Mouse (Mus musculus): ENCODE data around the gene Nudt15. TPM values are rescaled to one million over a fixed set of nuclear protein-coding genes. Genes with fewer than 3 reads are reported as not detected.

Nudt15 gene
- polyA plus RNA-seq, 1 experiment from 2014 or later: 12.1 TPM

DNA sequence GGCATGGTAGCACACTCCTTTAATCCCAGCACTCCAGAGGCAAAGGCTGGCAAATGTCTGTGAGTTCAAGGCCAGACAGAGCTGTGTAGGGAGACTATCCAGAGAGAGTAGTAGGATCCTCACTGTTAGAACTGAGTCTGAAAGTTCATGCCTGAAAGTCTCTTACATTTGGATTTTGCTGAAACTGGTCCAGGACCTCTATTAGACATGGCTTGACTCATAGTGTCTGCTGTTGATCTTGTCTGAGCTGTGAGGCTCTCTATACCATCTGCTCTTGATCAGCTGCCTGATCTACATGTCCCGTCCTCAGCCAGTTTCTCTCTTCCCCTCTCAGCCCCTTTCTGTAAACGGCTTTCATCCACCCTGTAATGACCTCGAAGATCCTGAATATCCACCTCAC, 69.7 kb downstream of the Nudt15 start:
- Histone ChIP-seq H3K9ac (ENCODE audit: low read depth, low read length) (no peak overlapping the region), H3K27ac (ENCODE audit: low read depth, low read length) (no peak overlapping the region), H3K9me3 (ENCODE audit: control insufficient read depth, low read length) (no peaks in the 10 kb centered on the region), H3K4me3 (ENCODE audit: low read length) (no peak overlapping the region), H3K4me2 (replicated peaks; ENCODE audit: low read depth, low read length) (no peak overlapping the region), H3K27me3 (ENCODE audit: control insufficient read depth, insufficient read depth, low read length) (no peaks in the 10 kb centered on the region), H3K4me1 (ENCODE audit: control insufficient read depth, insufficient read depth, low read length) (peaks cover 10% of the 10 kb centered on the region; the same call in 1 of the 2 replicates), H3K36me3 (ENCODE audit: control insufficient read depth, insufficient read depth, low read length) (no peaks in the 10 kb centered on the region)
- ATAC-seq (ENCODE audit: low FRiP score, low TSS enrichment): no peak
- 79% methylated on average over 3 of the region's 3 CpGs for WGBS

DNA sequence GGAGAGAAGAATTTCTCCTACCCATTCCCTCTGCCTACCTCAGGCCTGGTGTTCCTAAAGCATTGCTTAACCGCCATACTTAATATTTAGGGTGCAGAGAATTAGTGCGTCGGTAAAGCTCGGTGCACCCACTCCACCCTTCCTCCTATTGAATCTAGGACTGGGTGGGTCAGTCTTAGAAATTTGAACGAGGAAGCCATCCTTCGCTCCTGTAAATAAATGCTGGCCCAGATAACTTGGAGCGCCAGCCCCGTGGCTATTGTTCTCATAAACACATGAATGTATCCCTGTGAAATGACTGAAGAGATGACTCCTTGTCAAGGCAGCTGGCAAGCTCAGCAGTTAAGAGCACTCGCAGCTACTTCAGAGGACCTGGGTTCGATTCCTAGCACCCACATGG, 71.0 kb downstream of the Nudt15 start:
- Histone ChIP-seq H3K4me2 (replicated peaks; ENCODE audit: low read depth, low read length) (no peak overlapping the region), H3K27me3 (ENCODE audit: control insufficient read depth, insufficient read depth, low read length) (no peaks in the 10 kb centered on the region), H3K9me3 (ENCODE audit: control insufficient read depth, low read length) (no peaks in the 10 kb centered on the region), H3K27ac (ENCODE audit: low read depth, low read length) (no peak overlapping the region), H3K4me1 (ENCODE audit: control insufficient read depth, insufficient read depth, low read length) (peaks cover 19% of the 10 kb centered on the region; the same call in 1 of the 2 replicates), H3K9ac (ENCODE audit: low read depth, low read length) (no peak overlapping the region), H3K36me3 (ENCODE audit: control insufficient read depth, insufficient read depth, low read length) (no peaks in the 10 kb centered on the region), H3K4me3 (ENCODE audit: low read length) (no peak overlapping the region)
- no peak for ATAC-seq (ENCODE audit: low FRiP score, low TSS enrichment)
- WGBS: 95% methylated on average over 10 of the region's 10 CpGs

DNA sequence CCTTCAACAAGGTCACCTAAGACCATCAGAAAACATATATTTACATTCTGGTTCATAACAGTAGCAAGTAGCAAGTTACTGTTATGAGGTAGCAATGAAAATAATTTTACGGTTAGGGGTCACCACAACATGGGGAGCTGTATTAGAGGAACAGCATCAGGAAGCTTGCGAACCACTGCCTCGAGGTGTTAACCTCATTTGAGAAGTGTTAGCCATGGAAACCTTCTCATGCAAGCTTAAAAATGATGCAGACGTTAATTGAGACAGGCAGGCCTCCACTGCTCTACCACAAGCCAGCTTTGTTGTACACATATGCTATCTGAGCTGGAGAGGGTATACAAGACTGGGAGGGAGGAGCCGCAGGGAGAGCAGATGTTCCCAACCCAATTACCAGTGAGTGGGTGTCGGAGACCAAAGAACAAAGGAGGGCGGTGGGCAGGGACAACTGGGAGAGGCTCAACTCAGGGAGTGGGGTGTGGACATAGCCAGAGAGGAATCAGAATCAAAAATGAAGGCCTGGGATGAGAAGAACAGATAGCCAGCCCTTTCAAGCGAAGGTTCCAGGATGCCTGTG, 71.6 kb downstream of the Nudt15 start:
- no peak overlapping the region for H3K4me3 ChIP-seq (ENCODE audit: low read length)
- H3K4me2 ChIP-seq (replicated peaks; ENCODE audit: low read depth, low read length): no peak overlapping the region
- ATAC-seq (ENCODE audit: low FRiP score, low TSS enrichment): no peak
- no peaks in the 10 kb centered on the region for H3K9me3 ChIP-seq (ENCODE audit: control insufficient read depth, low read length)
- WGBS: 66% methylated on average over 8 of the region's 8 CpGs
- H3K27ac ChIP-seq (ENCODE audit: low read depth, low read length): no peak overlapping the region
- H3K9ac ChIP-seq (ENCODE audit: low read depth, low read length): no peak overlapping the region
- no peaks in the 10 kb centered on the region for H3K27me3 ChIP-seq (ENCODE audit: control insufficient read depth, insufficient read depth, low read length)
- H3K36me3 ChIP-seq (ENCODE audit: control insufficient read depth, insufficient read depth, low read length): no peaks in the 10 kb centered on the region
- H3K4me1 ChIP-seq (ENCODE audit: control insufficient read depth, insufficient read depth, low read length): peaks cover 19% of the 10 kb centered on the region; the same call in 1 of the 2 replicates

GRCm38 (mm10) chr14:73475506-73475905, 72.5 kb downstream of the Nudt15 start:
- H3K9me3 ChIP-seq (ENCODE audit: control insufficient read depth, low read length): no peaks in the 10 kb centered on the region
- H3K36me3 ChIP-seq (ENCODE audit: control insufficient read depth, insufficient read depth, low read length): no peaks in the 10 kb centered on the region
- WGBS: 44% methylated on average over 7 of the region's 7 CpGs
- no peak overlapping the region for H3K4me2 ChIP-seq (replicated peaks; ENCODE audit: low read depth, low read length)
- H3K27me3 ChIP-seq (ENCODE audit: control insufficient read depth, insufficient read depth, low read length): no peaks in the 10 kb centered on the region
- no peak overlapping the region for H3K4me3 ChIP-seq (ENCODE audit: low read length)
- no peak overlapping the region for H3K27ac ChIP-seq (ENCODE audit: low read depth, low read length)
- H3K9ac ChIP-seq (ENCODE audit: low read depth, low read length): no peak overlapping the region
- no peak; the same call in 1 of the 2 replicates for ATAC-seq (ENCODE audit: low FRiP score, low TSS enrichment)
- peaks cover 19% of the 10 kb centered on the region; the same call in 1 of the 2 replicates for H3K4me1 ChIP-seq (ENCODE audit: control insufficient read depth, insufficient read depth, low read length)

GRCm38 (mm10) chr14:73474636-73475093, 73.4 kb downstream of the Nudt15 start:
- no peaks in the 10 kb centered on the region for H3K36me3 ChIP-seq (ENCODE audit: control insufficient read depth, insufficient read depth, low read length)
- H3K27ac ChIP-seq (ENCODE audit: low read depth, low read length): peak overlapping the region; percentile 1; the same call in 1 of the 2 replicates
- WGBS: 23% methylated on average over 7 of the region's 7 CpGs
- H3K27me3 ChIP-seq (ENCODE audit: control insufficient read depth, insufficient read depth, low read length): no peaks in the 10 kb centered on the region
- no peaks in the 10 kb centered on the region for H3K9me3 ChIP-seq (ENCODE audit: control insufficient read depth, low read length)
- peak; percentile 60; the same call in 1 of the 2 replicates for ATAC-seq (ENCODE audit: low FRiP score, low TSS enrichment)
- H3K4me3 ChIP-seq (ENCODE audit: low read length): no peak overlapping the region
- H3K4me1 ChIP-seq (ENCODE audit: control insufficient read depth, insufficient read depth, low read length): peaks cover 19% of the 10 kb centered on the region; the same call in 1 of the 2 replicates
- H3K4me2 ChIP-seq (replicated peaks; ENCODE audit: low read depth, low read length): no peak overlapping the region
- H3K9ac ChIP-seq (ENCODE audit: low read depth, low read length): no peak overlapping the region

GRCm38 (mm10) chr14:73473670-73474460, 74.2 kb downstream of the Nudt15 start:
- 0 out of 2 replicates have a peak, but pooled peaks have one; percentile 4 for ATAC-seq (ENCODE audit: low FRiP score, low TSS enrichment)
- Histone ChIP-seq H3K36me3 (ENCODE audit: control insufficient read depth, insufficient read depth, low read length) (no peaks in the 10 kb centered on the region), H3K4me1 (ENCODE audit: control insufficient read depth, insufficient read depth, low read length) (peaks cover 19% of the 10 kb centered on the region; the same call in 1 of the 2 replicates), H3K27ac (ENCODE audit: low read depth, low read length) (peak overlapping the region; percentile 1; the same call in 1 of the 2 replicates), H3K4me2 (replicated peaks; ENCODE audit: low read depth, low read length) (no peak overlapping the region), H3K4me3 (ENCODE audit: low read length) (no peak overlapping the region), H3K27me3 (ENCODE audit: control insufficient read depth, insufficient read depth, low read length) (no peaks in the 10 kb centered on the region), H3K9ac (ENCODE audit: low read depth, low read length) (no peak overlapping the region), H3K9me3 (ENCODE audit: control insufficient read depth, low read length) (no peaks in the 10 kb centered on the region)
- WGBS: 35% methylated on average over 3 of the region's 3 CpGs

- Histone ChIP-seq H3K27ac (ENCODE audit: low read depth, low read length) (no peak overlapping the region), H3K9ac (ENCODE audit: low read depth, low read length) (no peak overlapping the region), H3K4me1 (ENCODE audit: control insufficient read depth, insufficient read depth, low read length) (peaks cover 19% of the 10 kb centered on the region; the same call in 1 of the 2 replicates), H3K36me3 (ENCODE audit: control insufficient read depth, insufficient read depth, low read length) (no peaks in the 10 kb centered on the region), H3K9me3 (ENCODE audit: control insufficient read depth, low read length) (no peaks in the 10 kb centered on the region), H3K4me2 (replicated peaks; ENCODE audit: low read depth, low read length) (no peak overlapping the region), H3K4me3 (ENCODE audit: low read length) (no peak overlapping the region), H3K27me3 (ENCODE audit: control insufficient read depth, insufficient read depth, low read length) (no peaks in the 10 kb centered on the region)
- whole genome bisulfite sequencing: 21% methylated on average over 7 of the region's 7 CpGs
- ATAC-seq (ENCODE audit: low FRiP score, low TSS enrichment): peak; percentile 22; the same call in 1 of the 2 replicates
Observed at GRCm38 (mm10) chr14:73472205-73472604, 75.8 kb downstream of the Nudt15 start.

DNA sequence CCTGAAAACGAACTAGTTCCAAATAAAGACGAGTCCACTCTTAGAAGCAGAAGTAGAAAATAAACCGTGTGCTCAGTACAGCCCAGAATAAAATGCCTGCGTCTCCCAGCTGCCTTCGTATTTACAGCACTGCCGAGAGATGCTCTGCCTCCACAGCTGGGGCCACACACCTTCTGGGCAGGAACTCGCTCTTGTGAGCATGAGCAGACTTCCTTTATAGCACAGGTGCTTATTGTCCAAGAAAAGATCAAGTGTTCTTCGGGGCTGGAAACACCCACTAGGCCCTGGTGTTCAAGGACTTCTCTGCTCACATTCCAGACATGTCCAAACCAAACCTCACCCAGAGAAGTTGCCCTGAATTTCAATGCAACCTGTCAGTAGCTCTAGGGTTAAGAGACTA, 77.4 kb downstream of the Nudt15 start:
- no peaks in the 10 kb centered on the region for H3K27me3 ChIP-seq (ENCODE audit: control insufficient read depth, insufficient read depth, low read length)
- no peak overlapping the region for H3K9ac ChIP-seq (ENCODE audit: low read depth, low read length)
- no peaks in the 10 kb centered on the region for H3K36me3 ChIP-seq (ENCODE audit: control insufficient read depth, insufficient read depth, low read length)
- no peak overlapping the region for H3K4me3 ChIP-seq (ENCODE audit: low read length)
- H3K27ac ChIP-seq (ENCODE audit: low read depth, low read length): no peak overlapping the region
- H3K4me1 ChIP-seq (ENCODE audit: control insufficient read depth, insufficient read depth, low read length): peaks cover 15% of the 10 kb centered on the region; the same call in 1 of the 2 replicates
- no peak for ATAC-seq (ENCODE audit: low FRiP score, low TSS enrichment)
- no peak overlapping the region for H3K4me2 ChIP-seq (replicated peaks; ENCODE audit: low read depth, low read length)
- WGBS: 69% methylated on average over 8 of the region's 8 CpGs
- no peaks in the 10 kb centered on the region for H3K9me3 ChIP-seq (ENCODE audit: control insufficient read depth, low read length)

DNA sequence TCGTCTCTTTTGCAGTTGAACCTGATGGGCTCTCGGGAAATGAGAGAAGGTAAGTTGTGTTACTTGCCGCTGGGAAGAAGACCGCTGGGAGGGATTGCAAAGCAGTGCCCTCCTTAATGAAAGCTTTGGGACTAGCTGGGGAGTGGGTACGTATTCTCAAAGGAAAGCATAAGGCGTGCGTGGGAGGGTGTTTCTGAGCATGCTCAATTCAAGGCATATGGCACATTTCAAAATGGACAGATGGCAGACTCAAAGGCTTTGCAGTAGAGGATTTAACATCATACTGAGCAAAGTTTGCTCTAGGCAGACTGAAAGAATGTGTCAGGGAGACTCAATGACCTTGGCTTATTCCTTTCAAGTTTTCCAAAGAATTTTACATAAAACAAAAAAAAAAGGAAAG, 78.5 kb downstream of the Nudt15 start:
- WGBS: 79% methylated on average over 7 of the region's 7 CpGs
- Histone ChIP-seq H3K9ac (ENCODE audit: low read depth, low read length) (no peak overlapping the region), H3K27ac (ENCODE audit: low read depth, low read length) (no peak overlapping the region), H3K4me3 (ENCODE audit: low read length) (no peak overlapping the region), H3K9me3 (ENCODE audit: control insufficient read depth, low read length) (no peaks in the 10 kb centered on the region), H3K36me3 (ENCODE audit: control insufficient read depth, insufficient read depth, low read length) (no peaks in the 10 kb centered on the region), H3K27me3 (ENCODE audit: control insufficient read depth, insufficient read depth, low read length) (no peaks in the 10 kb centered on the region), H3K4me1 (ENCODE audit: control insufficient read depth, insufficient read depth, low read length) (peaks cover 13% of the 10 kb centered on the region; the same call in 1 of the 2 replicates), H3K4me2 (replicated peaks; ENCODE audit: low read depth, low read length) (no peak overlapping the region)
- no peak for ATAC-seq (ENCODE audit: low FRiP score, low TSS enrichment)

All from kidney, embryonic 14.5 days (tissue).